Mouse (Mus musculus): ENCODE measurements around the gene Paxbp1.

Paxbp1 gene

GRCm38 (mm10) chr16:90996327-90997243 lies 47.8 kb downstream of the Paxbp1 start:
- DNase-seq (ENCODE audit: low spot score), result no peak

- no peak for DNase-seq (ENCODE audit: low spot score)
Observed at GRCm38 (mm10) chr16:90995498-90995897, 48.8 kb downstream of the Paxbp1 start.

GRCm38 (mm10) chr16:90995023-90995422 lies 49.3 kb downstream of the Paxbp1 start:
- no peak for DNase-seq (ENCODE audit: low spot score)

GRCm38 (mm10) chr16:90989162-90989561 lies 55.2 kb downstream of the Paxbp1 start:
- no peak for DNase-seq (ENCODE audit: low spot score)

GRCm38 (mm10) chr16:90988665-90989064 lies 55.7 kb downstream of the Paxbp1 start:
- DNase-seq (ENCODE audit: low spot score), result no peak

- DNase-seq (ENCODE audit: low spot score), result no peak
Observed at GRCm38 (mm10) chr16:90988039-90988438, 56.3 kb downstream of the Paxbp1 start.

GRCm38 (mm10) chr16:90971004-90971403 lies 73.3 kb downstream of the Paxbp1 start:
- DNase-seq (ENCODE audit: low spot score), result no peak

- no peak for DNase-seq (ENCODE audit: low spot score)
Observed at GRCm38 (mm10) chr16:90966241-90966640, 78.1 kb downstream of the Paxbp1 start.

GRCm38 (mm10) chr16:90964302-90964701 lies 80.0 kb downstream of the Paxbp1 start:
- DNase-seq (ENCODE audit: low spot score), result no peak
